Mouse (Mus musculus) T-helper 2 cell (primary cell): ENCODE results near the gene Serpine2.

ENCODE experiments used
- in situ Hi-C: fragments of 300-600 bp; cut with MboI, MseI; formaldehyde crosslinking; loops from one replicate; pipeline ENCODE4 v1.15.1; 2025; ENCODE audit warnings: high pct_unique_total_duplicates

The Serpine2 gene

DNA sequence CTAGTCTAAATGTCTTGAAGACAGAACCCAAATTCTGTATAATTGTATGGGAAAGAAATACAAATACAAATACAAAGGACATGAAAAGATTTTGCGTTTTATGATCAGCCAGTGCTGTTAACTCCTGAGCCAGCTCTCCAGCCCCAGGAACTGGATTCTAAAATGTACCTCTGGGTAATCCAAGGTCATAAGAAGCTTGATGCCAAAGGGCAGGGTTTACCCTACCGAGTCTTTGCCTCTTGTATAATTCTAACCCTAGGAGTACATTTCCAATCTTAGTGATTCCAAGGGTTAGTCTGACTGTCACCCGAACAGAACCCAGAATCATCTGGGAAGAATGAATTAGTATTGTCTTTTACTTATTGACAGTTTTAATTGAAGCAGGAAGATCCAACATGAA lies 45.5 kb downstream of the Serpine2 start:
- in situ Hi-C loops: no loop called here

DNA sequence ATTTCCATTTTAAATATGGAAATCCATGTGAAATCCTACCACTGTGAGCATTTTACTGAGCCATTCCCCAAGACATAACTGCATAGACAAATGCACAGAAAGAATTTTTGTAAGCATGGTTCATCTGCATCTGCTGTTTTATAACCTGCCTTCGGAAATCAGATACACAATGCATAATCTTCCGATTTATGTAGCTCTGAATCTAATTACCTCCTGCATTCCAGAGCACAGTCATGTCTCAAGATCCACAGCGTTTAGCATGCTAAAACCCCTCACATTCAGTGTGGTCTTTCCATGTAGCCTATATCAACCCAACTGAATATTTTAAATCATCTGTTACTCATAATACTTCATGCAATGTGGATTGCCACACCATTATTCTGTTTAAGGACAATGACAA lies 51.5 kb downstream of the Serpine2 start:
- in situ Hi-C loops: no loop called here

DNA sequence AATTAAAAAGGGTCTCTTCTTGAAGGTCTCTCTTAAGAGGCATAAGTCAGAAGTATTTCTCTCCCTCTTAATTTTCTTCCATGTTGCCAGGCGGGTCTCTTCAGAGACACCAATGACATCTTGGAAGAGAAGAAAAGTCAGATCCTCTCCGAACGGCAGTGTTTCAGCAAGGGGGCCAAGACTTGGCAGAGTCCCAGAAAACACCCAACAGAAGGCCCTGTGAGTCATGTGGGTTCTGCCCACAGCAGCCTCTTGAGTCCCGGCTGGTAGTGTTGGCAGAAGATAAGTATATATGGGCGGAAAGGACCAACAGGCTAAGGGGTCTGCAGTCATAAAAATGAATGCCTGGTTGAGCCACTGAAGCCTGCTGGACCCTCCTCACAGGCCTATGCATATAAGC lies 54.1 kb downstream of the Serpine2 start:
- in situ Hi-C loops: no loop called here

DNA sequence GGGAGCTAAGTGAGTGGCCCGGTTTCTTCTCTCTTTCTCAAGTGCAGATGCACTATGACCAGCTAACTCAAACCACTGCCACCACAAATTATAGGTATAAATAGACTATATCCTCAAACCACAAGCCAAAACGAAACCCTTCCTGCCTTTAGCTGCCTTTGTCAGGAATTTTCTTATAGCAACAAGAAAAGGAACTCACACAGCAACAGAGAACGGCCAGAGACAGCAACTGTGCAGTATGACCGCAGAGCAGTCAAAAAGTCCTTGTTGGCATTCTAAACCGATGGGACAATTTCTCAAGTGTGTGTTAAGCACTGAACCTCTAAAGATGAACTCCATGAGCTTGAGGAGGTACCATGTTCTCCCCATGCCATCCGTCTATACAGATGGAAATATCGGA lies 57.4 kb downstream of the Serpine2 start:
- in situ Hi-C loops: no loop called here

DNA sequence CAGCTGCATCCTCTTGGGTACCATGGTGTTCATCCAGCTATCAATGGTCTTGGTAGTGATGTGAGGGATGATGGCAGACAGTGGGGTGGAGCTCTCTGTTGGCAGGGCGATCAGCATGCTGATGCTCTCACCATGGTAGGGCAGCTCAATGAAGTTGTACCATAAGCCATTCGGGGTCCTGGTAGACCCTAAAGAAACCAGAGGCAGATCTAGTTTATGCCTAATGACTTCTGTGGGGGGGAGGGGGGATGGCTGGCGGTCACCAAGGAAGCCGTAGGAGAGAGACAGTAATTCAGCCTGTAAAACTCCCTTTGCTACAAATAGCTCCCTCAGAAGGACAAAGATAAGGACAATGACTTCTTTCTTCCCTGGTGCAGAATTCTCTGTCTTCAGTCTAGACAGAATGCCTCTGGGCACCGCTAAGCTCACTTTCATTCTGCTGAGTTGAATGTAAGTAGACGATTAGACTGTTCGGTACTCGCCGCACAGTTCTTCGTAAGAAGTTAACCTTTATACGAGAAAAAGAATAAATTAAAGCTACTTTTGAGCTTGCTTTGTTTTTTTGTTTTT lies 58.0 kb downstream of the Serpine2 start:
- in situ Hi-C loops: no loop called here

DNA sequence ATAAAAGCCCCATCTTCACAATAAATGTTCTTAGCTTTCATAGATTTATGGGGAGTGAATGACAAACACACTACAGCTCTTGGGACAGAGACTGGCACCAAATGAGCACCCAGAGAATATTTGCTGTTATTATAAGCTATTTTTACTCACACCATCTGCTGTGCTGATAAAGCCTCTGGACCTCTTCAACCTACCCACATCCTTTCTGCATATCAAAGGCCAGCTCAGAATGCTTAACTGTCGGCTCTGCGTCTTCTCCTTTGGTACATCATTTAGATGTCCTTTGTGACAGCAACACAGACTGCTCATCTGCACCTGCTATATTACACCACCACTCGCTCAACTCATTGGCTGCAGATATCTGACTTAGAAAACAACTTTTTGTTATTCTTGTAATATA lies 63.9 kb downstream of the Serpine2 start:
- in situ Hi-C loops: no loop called here

DNA sequence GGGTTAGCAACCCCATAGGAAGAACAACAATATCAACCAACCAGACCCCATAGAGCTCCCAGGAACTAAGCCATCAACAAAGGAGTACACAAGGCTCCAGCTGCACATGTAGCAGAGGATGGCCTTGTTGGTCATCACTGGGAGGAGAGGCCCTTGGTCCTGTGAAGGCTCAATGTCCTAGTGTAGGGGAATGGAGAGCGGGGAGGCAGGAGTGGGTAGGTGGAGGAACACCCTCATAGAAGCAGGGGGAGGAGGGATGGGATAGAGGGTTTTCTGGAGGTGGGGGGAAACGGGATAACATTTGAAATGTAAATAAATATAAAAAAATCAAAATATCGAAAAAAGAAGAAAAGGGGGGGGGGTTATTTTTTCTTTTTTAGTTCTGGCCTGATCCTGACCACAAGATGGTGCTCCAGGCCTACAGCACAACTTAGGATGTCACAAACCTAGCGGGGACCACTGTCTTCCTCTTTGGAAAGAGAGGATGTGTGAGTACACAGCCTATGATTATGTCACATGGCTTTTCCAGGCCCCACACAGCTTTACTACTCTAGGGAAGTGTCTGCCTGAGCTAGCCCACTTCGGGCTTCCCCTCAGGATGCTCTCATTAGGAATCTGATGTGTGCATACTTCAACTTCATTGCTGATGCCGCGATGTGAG lies 74.6 kb downstream of the Serpine2 start:
- in situ Hi-C loops: no loop called here

DNA sequence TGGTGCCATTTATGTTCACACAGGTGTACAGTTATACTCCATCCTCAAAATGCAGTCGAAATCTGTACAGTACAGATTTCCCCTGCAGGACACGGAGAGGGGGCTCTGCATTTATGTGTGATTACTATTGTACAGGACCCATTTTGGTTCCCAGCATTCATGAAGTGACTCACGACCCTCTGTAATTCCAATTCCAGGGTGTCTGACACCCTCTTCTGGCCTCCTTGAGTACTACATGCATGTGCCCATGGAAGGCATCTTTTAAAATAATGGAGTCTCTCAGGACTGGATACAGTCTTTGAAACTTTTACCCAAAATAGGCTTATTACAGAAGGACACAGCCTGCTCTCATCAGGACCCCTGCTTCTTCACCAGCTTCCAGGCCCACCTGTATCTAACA lies 78.5 kb downstream of the Serpine2 start:
- in situ Hi-C loops: no loop called here

DNA sequence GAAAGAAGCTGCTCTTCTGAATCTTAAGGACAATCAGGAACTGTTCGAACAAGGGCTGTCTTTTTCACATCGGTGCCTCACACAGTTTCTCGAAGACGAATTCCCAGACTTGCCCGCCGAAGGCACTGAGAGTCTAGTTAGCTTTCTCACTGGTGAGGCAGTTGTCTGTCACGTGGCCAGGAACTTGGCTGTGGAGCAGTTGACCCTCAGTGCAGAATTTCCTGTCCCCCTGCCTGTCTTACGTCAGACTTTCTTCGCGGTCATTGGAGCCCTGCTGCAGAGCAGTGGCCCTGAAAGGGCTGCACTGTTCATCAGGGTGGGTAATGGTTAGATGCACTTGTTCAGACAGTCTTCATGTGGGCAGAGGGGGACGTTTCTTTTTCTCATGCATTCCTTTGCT lies 83.0 kb downstream of the Serpine2 start:
- in situ Hi-C loops: no loop called here

DNA sequence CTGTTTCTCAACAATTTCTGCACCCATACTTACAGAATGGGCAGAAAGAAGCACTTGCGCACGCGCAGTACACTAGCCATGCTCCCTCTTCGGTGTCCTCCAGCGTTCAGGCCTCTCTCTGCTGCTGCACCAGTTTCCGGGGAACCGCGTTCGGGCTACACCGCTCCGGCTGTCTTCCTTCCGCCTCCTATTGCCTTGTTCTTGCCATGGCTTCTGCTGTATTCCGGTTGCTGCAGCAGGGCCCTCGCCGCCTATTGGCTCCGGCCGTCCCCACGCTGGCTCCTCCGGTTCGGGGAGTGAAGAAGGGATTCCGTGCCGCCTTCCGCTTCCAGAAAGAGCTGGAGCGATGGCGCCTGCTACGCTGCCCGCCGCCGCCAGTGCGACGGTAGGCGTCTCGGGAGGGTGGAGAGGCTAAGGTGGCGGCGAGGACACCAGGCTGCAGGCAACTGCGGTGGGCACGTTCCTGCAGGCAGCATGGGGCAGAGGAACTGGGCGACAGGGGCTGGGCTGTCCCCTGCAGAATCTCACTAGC lies 85.0 kb downstream of the Serpine2 start, which contains the start of the genes Mrpl44 and Wdfy1:
Gene Mrpl44, plus strand, starts transcription at position 92 of the 532 bp plus-strand sequence.
Gene Wdfy1, minus strand, starts transcription at position 217 of the 532 bp plus-strand sequence.
- in situ Hi-C loops: no loop called here

DNA sequence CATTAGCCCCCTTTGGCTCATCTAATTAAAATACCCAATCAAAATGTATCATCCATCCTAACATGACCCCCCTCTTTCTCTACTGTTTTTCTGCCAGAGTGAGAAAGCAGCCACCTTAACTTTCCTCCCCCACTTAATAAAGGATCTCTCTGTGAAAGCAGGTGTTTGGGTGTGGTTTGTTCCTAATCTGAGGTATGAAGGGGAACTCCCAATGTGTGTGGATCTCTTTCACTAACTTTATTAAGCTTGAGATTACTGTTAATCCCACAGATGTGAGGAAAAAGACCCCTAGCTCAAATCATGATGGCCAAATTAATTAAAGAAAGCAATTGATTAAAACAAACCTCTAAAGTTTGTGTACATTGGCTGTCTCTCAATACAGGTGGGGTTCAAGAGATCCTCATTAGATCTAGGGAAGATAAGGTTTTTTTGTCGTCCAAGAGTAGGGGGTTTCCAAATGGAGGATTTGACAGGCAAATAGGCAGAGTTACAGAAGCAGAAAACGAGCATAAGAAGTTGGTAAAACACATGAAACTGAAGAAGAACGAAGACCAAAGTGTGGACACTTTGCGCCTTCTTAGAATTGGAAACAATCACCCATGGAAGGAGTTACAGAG lies 86.7 kb downstream of the Serpine2 start:
- in situ Hi-C loops: no loop called here

DNA sequence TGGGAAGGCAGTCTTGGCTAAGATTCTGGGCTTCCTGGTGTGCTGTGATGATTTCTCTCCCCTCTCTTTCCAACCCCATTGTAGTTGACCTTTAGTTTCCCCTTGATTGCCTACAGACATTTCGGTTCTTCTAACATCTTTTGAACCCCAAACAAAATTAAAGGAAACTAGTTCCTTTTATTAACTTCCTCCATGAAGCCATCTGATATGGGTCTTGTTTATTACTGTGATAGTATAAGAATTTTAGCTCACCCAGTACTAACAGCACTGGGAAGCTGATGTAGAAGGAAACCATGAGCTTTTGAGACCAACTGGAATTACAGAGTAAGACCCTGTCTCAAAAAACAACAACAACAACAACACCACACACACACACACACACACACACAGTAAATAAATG lies 92.7 kb downstream of the Serpine2 start:
- in situ Hi-C loops: no loop called here

DNA sequence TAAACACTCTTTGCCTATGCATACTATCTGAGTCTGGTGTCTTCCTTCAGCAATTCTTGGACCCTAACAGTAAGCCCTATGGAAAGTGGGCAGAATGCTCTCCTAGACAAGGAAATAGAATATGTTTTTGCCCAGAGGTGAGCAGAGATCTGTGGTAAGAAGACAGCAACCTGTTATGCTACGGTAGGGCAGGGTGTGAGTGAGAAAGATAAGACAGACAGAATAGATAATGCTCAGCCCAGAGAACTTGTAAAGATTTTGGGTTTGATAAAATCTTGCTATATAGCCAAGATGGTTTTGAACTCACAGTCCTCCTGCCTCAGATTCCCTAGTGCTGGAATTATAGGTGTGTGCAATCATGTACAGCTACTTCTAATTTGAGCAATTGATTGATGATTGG lies 96.5 kb downstream of the Serpine2 start:
- in situ Hi-C loops: loop anchor here (5.0 kb wide), 1 partner anchor 1227 kb away; no protein-coding TSS in a partner anchor

DNA sequence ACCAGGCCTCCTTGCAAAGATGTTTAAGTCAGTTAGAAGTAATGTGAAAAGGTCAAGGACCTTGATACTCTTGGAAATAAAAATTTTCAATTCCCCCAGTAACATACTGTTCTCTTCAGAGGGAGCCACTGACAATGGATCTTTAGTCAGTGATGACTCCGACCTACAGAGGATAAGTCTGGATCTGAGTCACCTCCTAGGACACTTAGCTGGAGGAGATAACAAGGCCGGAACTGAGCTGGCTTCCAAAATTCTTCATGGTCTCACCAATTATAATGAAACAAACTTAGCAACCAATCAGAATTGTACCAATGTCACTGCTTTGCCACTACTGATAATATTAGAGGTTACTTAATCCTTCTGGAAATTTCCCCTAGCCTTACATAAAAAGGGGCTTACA lies 96.9 kb downstream of the Serpine2 start:
- in situ Hi-C loops: loop anchor here (5.0 kb wide), 1 partner anchor 1227 kb away; no protein-coding TSS in a partner anchor

DNA sequence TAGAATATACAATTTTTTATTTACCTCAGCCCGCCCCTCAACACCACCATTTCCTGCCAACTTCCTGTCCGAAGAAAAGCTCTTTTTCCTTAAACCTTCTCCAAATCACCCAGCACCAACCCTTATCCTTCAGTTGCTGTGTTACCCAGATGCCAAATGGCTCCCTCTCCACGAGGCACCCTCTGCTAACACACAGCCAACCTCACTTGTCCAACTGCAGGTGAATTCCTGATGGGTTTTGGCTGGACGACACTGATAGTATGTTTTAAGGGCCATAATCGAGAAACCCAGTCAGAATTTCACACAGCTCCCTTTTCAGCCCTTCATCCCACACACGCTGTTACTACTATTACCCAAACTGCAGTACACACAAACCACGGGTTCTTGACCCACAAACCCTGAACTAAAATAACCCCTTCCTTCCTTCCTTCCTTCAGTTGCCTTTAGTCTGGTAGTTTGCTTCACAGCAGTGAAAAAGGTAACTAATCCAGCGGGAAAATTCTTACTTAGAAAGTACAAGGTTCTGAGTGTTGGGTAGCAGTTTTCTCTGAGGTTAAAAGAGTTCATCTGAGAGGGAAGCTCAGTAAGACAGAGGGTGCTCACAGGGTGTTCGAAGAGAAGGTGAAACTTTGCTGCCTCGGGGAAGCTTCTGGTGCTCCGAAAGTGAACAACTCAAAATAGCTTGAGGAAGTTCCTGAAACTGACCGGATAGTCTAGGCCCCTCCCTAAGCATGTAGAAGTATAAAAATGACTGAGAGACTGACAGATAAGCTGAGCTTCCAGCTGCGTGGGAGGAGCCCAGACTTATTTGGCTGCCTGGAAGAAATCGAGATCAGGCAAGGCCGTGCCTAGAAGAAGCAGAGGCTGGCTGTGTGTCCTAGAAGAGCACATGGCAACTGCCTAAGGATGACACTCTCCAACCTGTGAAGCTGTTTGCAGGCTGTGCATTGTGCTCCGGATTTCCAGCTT lies 98.4 kb downstream of the Serpine2 start:
- in situ Hi-C loops: loop anchor here (5.0 kb wide), 1 partner anchor 1225 kb away; no protein-coding TSS in a partner anchor

DNA sequence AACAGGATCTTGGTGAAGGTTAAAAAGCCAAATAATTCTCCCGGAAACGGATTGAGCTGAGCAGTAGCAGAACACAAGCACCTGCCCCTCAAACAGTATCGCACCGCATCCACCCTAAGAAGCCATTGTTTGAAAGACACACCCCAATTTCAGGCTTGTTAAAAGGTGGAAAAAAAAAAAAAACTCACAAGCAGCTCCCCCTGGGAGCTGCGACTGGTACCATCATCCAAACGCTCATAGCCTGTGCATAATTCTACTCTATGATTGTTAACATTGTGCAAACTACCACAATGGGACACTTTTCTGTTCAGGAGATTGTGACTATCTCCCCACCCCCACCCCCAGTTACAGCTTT lies 99.1 kb downstream of the Serpine2 start:
- in situ Hi-C loops: loop anchor here (5.0 kb wide), 1 partner anchor 1225 kb away; no protein-coding TSS in a partner anchor

DNA sequence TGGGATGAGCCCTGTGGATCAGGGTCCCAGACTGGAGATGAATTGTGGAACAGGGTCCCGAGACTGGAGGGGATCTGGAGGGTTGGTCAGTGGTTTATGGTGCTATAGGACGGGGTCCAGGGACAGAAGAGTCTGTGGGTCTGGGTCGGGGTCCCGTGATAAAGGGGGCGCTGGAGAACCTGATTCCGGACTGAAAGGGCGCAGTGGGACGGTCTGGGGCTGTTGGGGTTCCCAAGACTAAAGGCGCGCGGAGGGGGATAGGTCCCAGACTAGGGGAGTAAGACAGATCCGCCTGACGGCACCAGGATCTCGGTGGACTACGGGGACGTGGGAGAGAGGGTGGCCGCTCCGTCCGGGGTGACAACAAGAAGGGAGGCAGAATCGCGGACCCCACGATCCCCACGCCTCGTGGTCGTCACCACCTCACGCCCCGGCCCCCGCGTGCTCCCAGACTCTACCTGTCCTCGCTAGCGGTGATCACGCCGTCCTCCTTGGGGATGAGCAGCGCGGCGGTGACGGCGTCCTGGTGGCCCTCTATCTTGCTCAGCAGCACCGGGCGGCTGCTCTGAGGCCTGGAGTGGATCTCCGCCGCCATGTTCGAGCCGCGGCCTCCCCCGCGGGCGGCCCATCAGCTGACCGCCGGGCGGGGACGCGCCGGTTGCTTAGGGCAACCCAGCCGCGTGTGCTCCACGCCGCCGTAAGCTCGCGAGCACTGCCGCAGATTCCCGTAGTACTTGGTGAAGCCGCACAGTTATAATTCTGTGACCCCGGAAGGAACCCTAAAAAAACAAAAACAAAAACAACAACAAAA lies 99.7 kb downstream of the Serpine2 start:
- in situ Hi-C loops: loop anchor here (5.0 kb wide), 1 partner anchor 1224 kb away; no protein-coding TSS in a partner anchor

DNA sequence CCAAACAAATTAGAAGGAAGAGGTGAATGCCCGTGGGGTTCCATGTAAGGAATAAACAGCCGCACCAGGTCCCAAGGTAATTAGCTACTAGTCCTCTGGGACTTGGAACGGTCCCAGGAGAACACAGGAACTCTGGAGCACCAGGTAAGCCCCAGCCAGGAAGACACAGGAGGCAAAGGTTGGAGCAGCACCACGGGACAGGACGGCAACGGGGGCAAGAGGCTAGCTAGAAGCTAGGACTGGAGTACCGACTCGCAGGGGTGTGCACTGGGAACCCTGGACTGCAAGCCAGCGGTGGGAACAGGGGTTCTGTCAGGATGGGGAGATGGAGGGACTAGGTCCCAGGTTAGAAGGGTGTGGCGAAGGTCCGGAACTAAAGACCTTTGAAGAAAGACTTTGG lies 100.3 kb downstream of the Serpine2 start:
- in situ Hi-C loops: loop anchor here (5.0 kb wide), 1 partner anchor 1223 kb away; no protein-coding TSS in a partner anchor

DNA sequence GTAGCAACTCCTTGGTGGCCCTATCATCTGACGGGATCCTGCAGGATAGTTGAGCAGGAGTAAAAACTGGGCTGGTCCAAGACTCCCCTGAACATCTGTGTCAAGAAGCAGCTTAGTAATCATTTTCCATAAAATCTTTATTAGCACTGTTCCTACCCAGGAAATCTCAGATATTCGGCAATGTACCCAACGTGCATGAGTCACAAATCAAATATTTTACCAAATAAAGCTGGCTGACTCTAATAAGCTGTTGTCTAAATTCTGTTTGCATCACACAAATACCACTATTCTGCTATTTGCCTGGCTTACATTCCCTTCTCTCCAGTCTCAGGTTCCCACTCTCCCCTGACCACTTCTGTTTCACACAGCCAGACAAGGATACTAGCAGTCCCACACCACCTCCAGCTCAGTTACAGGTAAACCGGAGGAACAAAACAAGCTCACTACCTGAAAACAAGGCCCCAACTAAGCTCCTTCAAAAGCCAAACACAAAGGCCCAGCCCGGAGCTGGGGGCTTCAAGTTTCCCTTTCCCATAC lies 101.5 kb downstream of the Serpine2 start:
- in situ Hi-C loops: no loop called here

DNA sequence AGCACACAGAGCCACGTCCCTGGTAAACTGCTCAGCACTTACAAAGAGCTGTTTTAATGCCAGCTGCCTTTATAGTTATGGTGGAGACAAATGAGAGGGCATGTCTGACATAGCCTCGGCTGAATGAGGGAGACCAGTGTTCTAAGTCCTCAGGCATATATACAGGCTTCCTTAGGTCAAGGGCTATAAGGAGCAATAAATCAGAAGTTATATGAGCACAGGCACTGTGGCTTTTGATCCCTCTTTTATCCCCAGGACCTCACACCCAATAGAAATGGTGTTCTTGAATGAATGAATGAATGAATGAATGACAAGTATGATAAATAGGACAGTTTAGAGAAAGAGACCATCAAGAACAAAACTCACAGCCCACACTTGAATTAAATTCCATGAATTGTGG lies 102.0 kb downstream of the Serpine2 start:
- in situ Hi-C loops: no loop called here
